Mouse (Mus musculus) neural tube, embryonic 12.5 days (tissue): ENCODE measurements around the gene Depdc7. TPM values are rescaled to one million over a fixed set of nuclear protein-coding genes. Genes with fewer than 3 reads are reported as not detected.

ENCODE experiments used
- ATAC-seq: fragments of 200-750 bp; cut with Nextera tagmentation; 2 replicates; pipeline ENCODE4 v1.8.0; 2017; ENCODE audit warnings: low read depth, mild to moderate bottlenecking, moderate TSS enrichment, moderate library complexity; ENCODE audit not compliant: low FRiP score
- H3K27ac ChIP-seq: fragments of 300-500 bp; sonication (generic); 2 replicates; pipeline ENCODE4 v1.5.1; 2016
- H3K27me3 ChIP-seq: fragments of 300-500 bp; sonication (generic); replicated peaks from 2 replicates; pipeline ENCODE4 v1.6.1; 2016; ENCODE audit warnings: mild to moderate bottlenecking
- H3K36me3 ChIP-seq: fragments of 300-500 bp; sonication (generic); 2 replicates; pipeline ENCODE4 v1.6.1; 2016; ENCODE audit warnings: mild to moderate bottlenecking
- H3K4me1 ChIP-seq: fragments of 300-500 bp; sonication (generic); 2 replicates; pipeline ENCODE4 v1.6.1; 2016
- H3K4me2 ChIP-seq: fragments of 300-500 bp; sonication (generic); replicated peaks from 2 replicates; pipeline ENCODE4 v1.6.1; 2016; ENCODE audit warnings: mild to moderate bottlenecking
- H3K4me3 ChIP-seq: fragments of 300-500 bp; sonication (generic); 2 replicates; pipeline ENCODE4 v1.5.1; 2016
- H3K9ac ChIP-seq: fragments of 300-500 bp; sonication (generic); 2 replicates; pipeline ENCODE4 v1.6.1; 2016; ENCODE audit warnings: mild to moderate bottlenecking
- H3K9me3 ChIP-seq: fragments of 300-500 bp; sonication (generic); 2 replicates; pipeline ENCODE4 v1.6.1; 2016; ENCODE audit warnings: mild to moderate bottlenecking
- WGBS: fragments of 180-500 bp; shearing (Covaris S2); methylation state at CpG from one replicate; pipeline ENCODE4 v1.1.7; 2016; 5-methylcytosine and 5-hydroxymethylcytosine counted together
- polyA plus RNA-seq: library from polyadenylated mRNA; unstranded; fragments of >200 nt; fragmentation: Nextera tagmentation; extraction: Ambion mirVana; gene quantifications from 2 replicates; pipeline ENCODE4 v1.2.1, GENCODE M21; 2016

Depdc7 gene
- polyA plus RNA-seq, 1 experiment from 2014 or later: 2.1 TPM

- no peak overlapping the region for H3K4me3 ChIP-seq
- no peak overlapping the region for H3K4me2 ChIP-seq
- no peaks in the 10 kb centered on the region for H3K9me3 ChIP-seq
- peaks cover 26% of the 10 kb centered on the region for H3K27me3 ChIP-seq
- ATAC-seq: no peak
- WGBS: 64% methylated on average over 7 of the region's 7 CpGs
- no peaks in the 10 kb centered on the region for H3K36me3 ChIP-seq
- no peak overlapping the region for H3K9ac ChIP-seq
- H3K4me1 ChIP-seq: peaks cover 15% of the 10 kb centered on the region; the same call in 1 of the 2 replicates
- H3K27ac ChIP-seq: no peak overlapping the region
Observed at GRCm38 (mm10) chr2:104740248-104740949, 2.3 kb downstream of the Depdc7 start.

- Histone ChIP-seq H3K4me3 (no peak overlapping the region), H3K4me1 (peaks cover 15% of the 10 kb centered on the region; the same call in 1 of the 2 replicates), H3K27me3 (peaks cover 26% of the 10 kb centered on the region), H3K4me2 (no peak overlapping the region), H3K9ac (no peak overlapping the region), H3K36me3 (no peaks in the 10 kb centered on the region), H3K27ac (no peak overlapping the region), H3K9me3 (no peaks in the 10 kb centered on the region)
- 94% methylated on average over 2 of the region's 2 CpGs for WGBS
- ATAC-seq: no peak
Observed at GRCm38 (mm10) chr2:104739691-104740090, 3.0 kb downstream of the Depdc7 start.

GRCm38 (mm10) chr2:104736241-104736640, 6.4 kb downstream of the Depdc7 start:
- Histone ChIP-seq H3K4me1 (no peaks in the 10 kb centered on the region), H3K36me3 (no peaks in the 10 kb centered on the region), H3K27ac (no peak overlapping the region), H3K27me3 (peaks cover 4% of the 10 kb centered on the region), H3K4me3 (no peak overlapping the region), H3K4me2 (no peak overlapping the region), H3K9ac (no peak overlapping the region), H3K9me3 (no peaks in the 10 kb centered on the region)
- no peak for ATAC-seq
- 78% methylated on average over 7 of the region's 7 CpGs for WGBS

GRCm38 (mm10) chr2:104732562-104733256, 10.0 kb downstream of the Depdc7 start:
- H3K4me1 ChIP-seq: no peaks in the 10 kb centered on the region
- 85% methylated on average over 7 of the region's 7 CpGs for WGBS
- no peak for ATAC-seq
- no peak overlapping the region for H3K4me2 ChIP-seq
- no peak overlapping the region for H3K4me3 ChIP-seq
- H3K27ac ChIP-seq: no peak overlapping the region
- H3K36me3 ChIP-seq: no peaks in the 10 kb centered on the region
- no peak overlapping the region for H3K9ac ChIP-seq
- no peaks in the 10 kb centered on the region for H3K27me3 ChIP-seq
- no peaks in the 10 kb centered on the region for H3K9me3 ChIP-seq

GRCm38 (mm10) chr2:104732033-104732444, 10.6 kb downstream of the Depdc7 start:
- Histone ChIP-seq H3K9ac (no peak overlapping the region), H3K4me3 (no peak overlapping the region), H3K9me3 (no peaks in the 10 kb centered on the region), H3K27me3 (no peaks in the 10 kb centered on the region), H3K36me3 (no peaks in the 10 kb centered on the region), H3K27ac (no peak overlapping the region), H3K4me2 (no peak overlapping the region), H3K4me1 (no peaks in the 10 kb centered on the region)
- 82% methylated on average over 9 of the region's 9 CpGs for WGBS
- no peak for ATAC-seq

- H3K4me3 ChIP-seq: no peak overlapping the region
- no peak overlapping the region for H3K9ac ChIP-seq
- H3K27ac ChIP-seq: no peak overlapping the region
- no peaks in the 10 kb centered on the region for H3K27me3 ChIP-seq
- no peaks in the 10 kb centered on the region for H3K9me3 ChIP-seq
- H3K36me3 ChIP-seq: no peaks in the 10 kb centered on the region
- WGBS: 68% methylated on average over 1 of the region's 1 CpGs
- ATAC-seq: no peak
- H3K4me1 ChIP-seq: no peaks in the 10 kb centered on the region
- H3K4me2 ChIP-seq: no peak overlapping the region
Observed at GRCm38 (mm10) chr2:104727369-104727768, 15.3 kb downstream of the Depdc7 start.

- H3K4me2 ChIP-seq: no peak overlapping the region
Observed at GRCm38 (mm10) chr2:104722021-104722420, 20.7 kb downstream of the Depdc7 start.

GRCm38 (mm10) chr2:104717827-104718226, 24.9 kb downstream of the Depdc7 start:
- H3K4me2 ChIP-seq: no peak overlapping the region
- 90% methylated on average over 4 of the region's 4 CpGs for WGBS
- ATAC-seq: no peak
- H3K4me1 ChIP-seq: no peaks in the 10 kb centered on the region
- H3K9ac ChIP-seq: no peak overlapping the region
- no peaks in the 10 kb centered on the region for H3K9me3 ChIP-seq
- H3K36me3 ChIP-seq: no peaks in the 10 kb centered on the region
- no peak overlapping the region for H3K4me3 ChIP-seq
- H3K27ac ChIP-seq: no peak overlapping the region
- H3K27me3 ChIP-seq: no peaks in the 10 kb centered on the region

More at GRCm38 (mm10) chr2:104722021-104722420, 20.7 kb downstream of the Depdc7 start:
- no peaks in the 10 kb centered on the region for H3K9me3 ChIP-seq
- no peaks in the 10 kb centered on the region for H3K36me3 ChIP-seq
- no peak overlapping the region for H3K27ac ChIP-seq
- ATAC-seq: no peak
- 60% methylated on average over 3 of the region's 3 CpGs for WGBS
- no peaks in the 10 kb centered on the region for H3K27me3 ChIP-seq
- H3K9ac ChIP-seq: no peak overlapping the region
- no peak overlapping the region for H3K4me3 ChIP-seq
- no peaks in the 10 kb centered on the region for H3K4me1 ChIP-seq

GRCm38 (mm10) chr2:104717231-104717735, 25.4 kb downstream of the Depdc7 start:
- Histone ChIP-seq H3K9ac (no peak overlapping the region), H3K4me1 (no peaks in the 10 kb centered on the region), H3K4me2 (no peak overlapping the region), H3K36me3 (no peaks in the 10 kb centered on the region), H3K27ac (no peak overlapping the region), H3K27me3 (no peaks in the 10 kb centered on the region), H3K4me3 (no peak overlapping the region), H3K9me3 (no peaks in the 10 kb centered on the region)
- ATAC-seq: no peak
- 94% methylated on average over 2 of the region's 2 CpGs for WGBS

- Histone ChIP-seq H3K4me2 (no peak within 1 kb of the TSS), H3K36me3 (no peaks in the 10 kb centered on the region), H3K27me3 (no peaks in the 10 kb centered on the region), H3K27ac (no peak within 1 kb of the TSS), H3K4me1 (peaks cover under 1% of the 10 kb centered on the region; the same call in 1 of the 2 replicates), H3K4me3 (no peak within 1 kb of the TSS), H3K9me3 (no peaks in the 10 kb centered on the region), H3K9ac (no peak within 1 kb of the TSS)
- no peak for ATAC-seq
- 88% methylated on average over 4 of the region's 4 CpGs for WGBS
Observed at GRCm38 (mm10) chr2:104716279-104716678, 26.4 kb downstream of the Depdc7 start, which contains the start of gene Pin1rt1. TSS of gene Pin1rt1 (minus strand) at chr2:104716379.

- Histone ChIP-seq H3K9me3 (no peaks in the 10 kb centered on the region), H3K4me2 (no peak overlapping the region; the same call in 1 of the 2 replicates), H3K4me3 (no peak overlapping the region), H3K4me1 (peaks cover 13% of the 10 kb centered on the region), H3K36me3 (no peaks in the 10 kb centered on the region), H3K27me3 (no peaks in the 10 kb centered on the region), H3K27ac (no peak overlapping the region), H3K9ac (no peak overlapping the region)
- WGBS: 31% methylated on average over 15 of the region's 15 CpGs
- no peak for ATAC-seq
Observed at GRCm38 (mm10) chr2:104714254-104714691, 28.4 kb downstream of the Depdc7 start.

- H3K9ac ChIP-seq: peak overlapping the region; percentile 93
- H3K4me1 ChIP-seq: peaks cover 13% of the 10 kb centered on the region
- H3K4me2 ChIP-seq: peak overlapping the region; percentile 65
- H3K4me3 ChIP-seq: peak overlapping the region; percentile 84
- H3K36me3 ChIP-seq: no peaks in the 10 kb centered on the region
- ATAC-seq: peak; percentile 34
- H3K9me3 ChIP-seq: no peaks in the 10 kb centered on the region
- H3K27me3 ChIP-seq: no peaks in the 10 kb centered on the region
- 2% methylated on average over 7 of the region's 7 CpGs for WGBS
- peak overlapping the region; percentile 81; the same call in 1 of the 2 replicates for H3K27ac ChIP-seq
Observed at GRCm38 (mm10) chr2:104712486-104712809, 30.2 kb downstream of the Depdc7 start.
